Mouse (Mus musculus) adrenal gland, adult (tissue): ENCODE data around the gene Mknk2.
"Not testable (repeated sequence)": the region's sequence is repeated elsewhere in the genome, so short reads cannot be mapped to it uniquely, and the experiment has no call there.

Experiments
- DNase-seq, 2 experiments: peaks; one replicate each; pipeline ENCODE4 v3.0.0; 2022 to 2023; ENCODE audit warnings: low spot score in 1 of 2; ENCODE audit not compliant: inconsistent age in 2 of 2

Gene Mknk2

DNA sequence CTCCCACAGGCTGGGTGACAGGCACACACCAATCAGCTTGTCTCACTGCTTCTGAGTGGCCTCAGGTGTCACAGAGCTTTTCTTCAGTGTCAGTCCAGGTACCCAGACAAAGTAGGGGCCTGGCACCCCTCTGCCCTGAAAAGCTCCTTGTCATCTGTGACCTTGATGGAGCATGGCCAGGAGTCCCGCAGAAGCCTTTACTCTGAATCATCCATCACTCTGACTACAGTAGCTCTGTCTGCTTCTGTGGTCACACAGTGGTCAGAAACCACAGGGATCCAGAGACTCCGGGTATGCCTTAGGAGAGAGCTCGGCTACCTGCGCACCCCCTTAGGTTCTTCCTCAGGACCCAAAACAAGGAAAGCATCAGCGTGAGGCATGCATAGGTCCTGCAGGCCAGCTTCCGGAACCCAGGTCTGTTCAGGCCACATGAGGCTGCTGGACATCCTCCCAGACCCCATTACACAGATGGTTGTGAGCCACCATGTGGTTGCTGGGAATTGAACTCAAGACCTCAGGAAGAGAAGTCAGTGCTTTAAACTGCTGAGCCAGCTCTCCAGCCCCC is 24.7 kb downstream of the Mknk2 start:
- DNase-seq = peak; percentile 72 to 77

DNA sequence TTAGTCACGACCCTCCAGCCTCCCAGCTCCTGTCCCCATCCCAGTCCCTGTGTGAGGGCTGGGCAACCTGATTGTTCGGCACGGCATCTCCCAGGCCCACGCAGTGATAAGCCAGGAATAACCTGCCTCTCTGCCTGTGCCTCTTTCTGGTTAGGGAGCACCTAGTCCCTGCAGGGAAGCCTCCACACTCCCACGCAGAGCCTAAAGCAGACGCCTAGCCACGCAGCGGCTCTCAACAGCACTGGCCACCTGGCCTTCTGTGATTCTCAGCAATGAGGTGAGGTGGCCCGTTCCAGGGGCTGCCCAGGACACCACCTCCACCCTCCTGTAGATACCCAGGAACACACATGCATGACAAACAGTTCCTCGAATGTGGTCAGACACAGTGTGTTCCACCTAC is 27.5 kb downstream of the Mknk2 start:
- DNase-seq = no peak

DNA sequence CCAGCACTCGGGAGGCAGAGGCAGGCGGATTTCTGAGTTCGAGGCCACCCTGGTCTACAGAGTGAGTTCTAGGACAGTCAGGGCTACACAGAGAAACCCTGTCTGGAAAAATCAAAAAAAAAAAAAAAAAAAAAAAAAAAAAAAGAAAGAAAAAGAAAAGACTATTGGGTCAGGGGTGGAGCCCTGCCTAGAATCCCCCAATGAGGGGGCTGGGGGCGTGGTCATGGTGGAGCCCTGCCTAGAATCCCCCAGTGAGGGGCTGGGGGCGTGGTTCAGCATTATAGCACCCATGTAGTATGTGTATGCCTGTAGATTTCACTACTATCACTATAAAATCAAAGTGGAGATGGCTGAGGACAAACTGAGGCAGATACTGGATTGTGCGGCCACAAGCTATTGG is 28.0 kb downstream of the Mknk2 start:
- DNase-seq = not testable (repeated sequence)

DNA sequence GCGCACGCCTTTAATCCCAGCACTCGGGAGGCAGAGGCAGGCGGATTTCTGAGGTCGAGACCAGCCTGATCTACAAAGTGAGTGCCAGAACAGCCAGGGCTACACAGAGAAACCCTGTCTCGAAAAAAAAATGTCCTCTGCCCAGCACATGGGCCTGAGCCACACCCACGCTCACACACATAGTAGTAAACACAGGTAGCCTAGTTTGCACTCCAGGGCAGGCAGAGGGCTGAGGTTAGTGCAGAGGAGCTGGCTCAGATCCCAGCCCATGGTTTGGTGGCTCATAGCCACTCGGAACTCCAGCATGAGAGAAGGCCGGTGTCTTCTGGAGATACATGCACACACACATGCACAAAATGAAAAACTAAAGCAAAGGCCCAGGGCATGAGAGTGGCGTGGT is 31.0 kb downstream of the Mknk2 start:
- no peak for DNase-seq

DNA sequence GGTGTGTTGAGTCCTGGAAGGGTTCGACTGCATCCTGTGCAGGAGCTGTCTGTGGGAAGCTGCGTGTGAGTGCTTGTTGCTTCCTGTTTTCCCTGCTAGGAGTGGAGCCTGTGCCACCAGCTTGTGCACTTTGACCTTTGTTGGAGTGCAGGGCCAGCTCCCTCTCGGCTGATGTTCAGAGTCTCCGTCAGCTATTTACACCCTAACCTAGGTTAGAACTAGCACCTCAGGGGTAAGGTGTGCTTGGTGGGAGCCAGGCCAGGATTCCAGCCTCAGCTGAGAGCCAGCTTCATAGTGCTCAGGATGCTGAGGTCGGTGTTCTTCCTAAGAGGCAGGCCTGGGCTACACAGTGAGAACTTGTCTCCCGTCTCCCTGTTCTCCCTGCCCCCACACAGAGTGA is 42.6 kb downstream of the Mknk2 start:
- DNase-seq = no peak

DNA sequence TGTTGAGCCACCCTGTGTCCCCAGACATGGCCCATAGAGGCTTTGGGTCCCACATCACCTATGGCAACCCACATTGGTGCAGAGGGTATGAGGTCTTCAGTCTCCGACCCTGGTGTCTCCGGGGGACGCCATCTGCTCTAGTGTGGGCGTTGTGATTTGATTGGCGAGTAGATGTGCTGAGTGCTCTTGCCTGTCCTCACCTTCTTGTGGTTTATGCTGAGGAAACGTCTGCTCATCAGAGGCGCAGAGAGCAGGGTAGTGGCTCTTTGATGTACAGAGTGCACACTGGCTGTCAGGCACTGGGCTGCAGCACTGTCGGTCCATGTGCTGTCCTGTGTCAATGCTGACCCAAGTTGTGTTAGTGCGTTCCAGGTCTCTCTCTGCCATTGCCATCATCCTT is 49.0 kb downstream of the Mknk2 start:
- no peak for DNase-seq

DNA sequence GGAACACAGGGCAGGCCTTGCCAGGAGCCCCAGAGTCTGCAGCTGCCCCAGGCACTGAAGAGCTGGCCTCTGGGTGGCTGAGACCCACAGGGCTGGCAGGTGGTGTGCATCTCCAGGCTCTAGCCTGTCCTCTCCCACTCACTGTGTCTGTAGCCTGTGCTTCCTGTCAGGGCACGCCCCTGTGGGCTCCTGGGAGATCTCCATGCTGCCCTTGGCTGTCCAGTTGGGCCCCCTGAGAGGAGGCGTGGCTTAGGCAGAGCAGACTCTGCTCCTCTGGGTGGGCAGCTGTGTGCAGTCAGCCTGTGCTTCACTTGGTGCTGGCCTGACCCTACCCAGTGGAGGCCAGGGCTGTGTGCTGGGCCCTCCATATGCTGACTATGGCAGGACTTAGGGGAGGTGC is 50.2 kb downstream of the Mknk2 start:
- no peak for DNase-seq

DNA sequence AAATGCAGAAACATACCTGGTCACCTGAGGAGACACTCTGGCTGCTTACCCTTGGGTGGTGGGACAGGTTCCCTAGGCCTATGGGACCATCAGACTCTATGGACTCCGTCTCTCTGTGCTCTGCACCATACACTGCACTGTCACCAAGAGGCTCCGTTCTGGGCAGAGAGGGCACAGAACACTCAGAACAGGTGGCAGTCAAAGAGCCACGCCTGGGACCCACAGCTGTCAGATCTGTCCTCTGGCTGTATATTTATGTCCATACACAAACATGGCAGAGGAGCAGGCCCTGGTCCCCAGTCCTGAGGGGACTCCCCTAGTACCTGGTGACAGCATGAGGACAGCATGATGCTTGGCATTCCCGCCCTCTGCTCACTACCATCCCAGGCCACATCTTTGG is 52.1 kb downstream of the Mknk2 start:
- DNase-seq = no peak

DNA sequence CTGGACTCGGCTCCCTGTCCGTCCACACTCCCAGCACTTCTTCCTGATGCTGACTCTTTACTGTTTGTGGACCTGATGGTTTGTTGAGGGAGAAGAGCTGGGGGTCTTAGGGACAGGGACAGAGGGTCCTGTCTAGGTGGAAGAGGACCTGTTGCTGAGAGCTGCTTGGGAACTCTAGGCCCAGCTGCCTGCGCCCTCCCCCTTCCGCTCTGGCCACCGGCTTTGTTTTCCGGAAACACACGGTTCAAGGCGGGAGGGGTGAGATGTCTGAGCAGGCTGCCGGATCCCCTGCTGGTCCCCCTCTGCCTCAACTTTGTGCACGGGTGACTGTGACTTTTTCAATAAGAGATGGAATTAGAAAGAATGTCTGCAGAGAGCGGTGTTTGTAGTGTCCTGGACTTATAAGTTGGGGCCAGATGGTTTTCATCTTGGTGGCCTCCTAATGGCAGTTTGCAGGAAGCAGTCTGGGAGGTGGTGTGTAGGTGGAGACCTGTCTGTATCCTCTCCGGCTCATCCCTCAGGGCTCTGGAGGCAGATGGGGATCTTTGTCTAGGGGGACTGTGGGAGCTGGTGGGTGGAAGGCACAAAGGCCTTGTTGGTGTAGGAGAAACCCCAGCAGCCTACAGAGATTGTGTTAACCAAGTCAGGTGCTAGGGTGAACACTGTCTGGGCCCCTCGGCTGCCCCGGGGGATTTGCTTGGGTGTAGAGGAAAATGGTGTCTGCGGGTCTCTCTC is 54.3 kb downstream of the Mknk2 start:
- peak; percentile 70 to 85 for DNase-seq

DNA sequence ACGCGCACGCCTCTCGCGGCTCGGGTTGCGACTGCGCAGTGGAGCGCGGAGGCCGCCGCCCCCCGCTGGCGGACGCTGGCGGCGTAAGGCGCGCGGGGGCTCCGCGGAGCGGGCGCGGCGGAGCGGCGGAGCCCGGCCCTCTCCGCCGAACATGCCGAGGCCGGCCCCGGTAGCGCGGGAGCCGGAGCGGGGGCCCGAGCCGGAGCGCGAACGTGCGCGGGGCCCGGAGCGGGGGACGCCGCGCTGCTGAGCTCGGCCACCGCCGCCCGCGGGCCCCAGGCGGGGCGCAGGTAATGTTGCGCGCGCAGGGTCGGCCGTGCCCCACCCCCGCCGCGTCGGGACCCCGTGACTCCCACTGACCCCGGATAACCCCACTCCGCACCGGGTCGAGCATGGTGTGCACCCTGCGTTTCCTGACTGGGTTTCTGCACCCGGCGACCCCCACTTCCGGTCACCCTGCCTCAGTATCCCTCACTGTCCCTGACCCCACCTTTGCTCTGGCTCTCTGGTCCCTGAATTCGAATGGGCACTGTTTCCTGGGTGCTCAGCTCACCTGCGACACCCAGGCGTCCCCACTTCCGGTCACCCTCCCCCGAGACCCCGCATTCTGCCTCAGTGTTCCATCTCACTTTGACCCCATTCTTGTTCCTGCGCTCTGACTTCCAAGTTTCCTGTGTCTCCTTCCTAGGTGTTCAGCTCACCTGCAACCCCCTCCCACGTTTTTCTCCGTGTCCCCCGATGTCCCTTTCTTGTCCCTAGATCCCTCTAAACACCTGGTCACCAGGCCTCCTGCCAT is 55.1 kb downstream of the Mknk2 start, which contains the start of gene Csnk1g2:
TSS of gene Csnk1g2 (plus strand) at position 178 of the 796 bp plus-strand sequence.
- DNase-seq = peak; percentile 79 to 88

DNA sequence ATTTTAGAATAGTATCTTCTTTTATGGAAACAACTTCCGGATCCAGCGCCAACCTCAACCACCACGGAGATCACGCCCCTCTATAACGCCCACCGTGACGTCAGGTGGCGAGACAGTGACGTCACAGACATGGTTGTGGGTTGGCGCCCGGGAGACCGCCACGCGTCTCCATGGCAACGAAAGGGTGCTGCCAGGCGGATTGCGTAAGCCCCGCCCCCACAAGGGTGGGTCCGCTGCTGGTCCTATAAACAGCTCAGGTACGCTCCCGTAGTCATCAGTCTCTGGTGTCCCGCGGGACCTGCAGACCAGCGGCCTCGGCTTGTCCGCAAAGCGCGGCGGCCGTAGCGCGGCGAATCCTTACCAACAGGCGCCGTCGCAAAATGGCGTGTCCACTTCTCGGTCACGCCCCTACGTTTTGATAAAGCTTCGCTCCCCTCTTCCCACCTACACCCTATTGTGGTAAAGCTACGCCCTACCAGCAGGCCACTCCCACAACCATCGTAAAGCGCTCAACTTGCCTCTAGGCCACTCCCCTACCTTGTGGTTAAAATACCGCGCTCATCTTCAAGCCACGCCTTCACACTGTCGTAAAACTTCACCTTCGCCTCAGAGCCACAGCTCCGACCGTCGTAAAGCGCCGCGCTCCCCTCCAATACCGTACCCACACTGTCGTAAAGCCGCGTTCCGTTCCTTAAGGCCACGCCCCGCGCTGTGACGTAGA is 55.8 kb downstream of the Mknk2 start:
- DNase-seq = peak; percentile 99 to 100

DNA sequence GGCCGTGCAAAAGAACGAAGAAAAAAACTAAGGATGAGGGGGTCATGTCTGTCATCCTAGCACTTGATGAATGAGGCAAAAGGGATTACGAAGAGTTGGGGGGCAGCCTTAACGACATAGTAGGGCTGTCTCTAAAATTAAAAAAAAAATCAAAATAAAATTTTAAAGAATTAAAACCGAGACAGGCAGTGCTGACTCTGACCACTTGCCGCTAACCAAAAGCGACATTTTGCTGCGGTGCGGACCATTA is 56.3 kb downstream of the Mknk2 start:
- DNase-seq = no peak

DNA sequence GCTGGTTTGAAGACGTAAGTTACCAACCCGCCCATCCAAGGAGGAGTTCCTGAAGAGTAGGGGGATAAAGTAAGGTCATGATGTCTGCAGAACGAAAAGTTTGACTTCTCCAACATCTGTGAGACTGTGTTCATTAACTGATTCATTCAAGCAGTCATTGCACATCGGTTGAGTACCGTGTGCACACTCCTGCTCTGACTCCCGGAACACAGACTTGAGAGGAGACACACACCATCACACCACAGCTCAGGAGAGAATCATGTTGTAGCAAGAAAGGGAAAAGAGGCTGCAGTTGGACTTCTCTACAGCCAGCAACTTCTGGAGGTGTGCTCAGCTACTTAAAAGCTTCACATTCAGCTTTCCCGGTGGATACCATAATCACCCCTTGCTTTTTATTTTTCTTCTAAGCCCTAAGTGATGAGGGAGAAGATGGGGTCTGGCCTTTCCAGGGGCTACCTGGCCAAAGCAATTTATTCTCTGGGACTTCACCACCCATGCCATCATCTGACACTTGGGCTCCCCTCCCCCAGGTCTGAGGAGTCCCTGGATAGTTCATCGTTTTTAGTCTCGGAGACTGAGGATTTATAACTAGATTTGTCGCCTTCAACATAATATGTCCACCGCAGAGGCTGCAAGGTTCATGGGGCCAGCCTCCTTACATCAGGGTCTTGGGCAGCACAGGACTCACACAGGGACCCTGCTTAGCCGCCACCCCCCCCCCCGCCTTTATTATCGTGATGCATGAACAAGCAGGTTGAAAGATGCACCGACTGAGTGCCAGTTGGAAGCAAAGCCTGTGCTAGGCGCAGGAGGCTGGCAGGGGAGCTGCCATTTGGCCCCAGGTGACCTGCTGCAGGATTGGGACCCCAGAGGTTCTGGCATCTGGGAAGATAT is 56.9 kb downstream of the Mknk2 start:
- peak; percentile 50 to 51 for DNase-seq

DNA sequence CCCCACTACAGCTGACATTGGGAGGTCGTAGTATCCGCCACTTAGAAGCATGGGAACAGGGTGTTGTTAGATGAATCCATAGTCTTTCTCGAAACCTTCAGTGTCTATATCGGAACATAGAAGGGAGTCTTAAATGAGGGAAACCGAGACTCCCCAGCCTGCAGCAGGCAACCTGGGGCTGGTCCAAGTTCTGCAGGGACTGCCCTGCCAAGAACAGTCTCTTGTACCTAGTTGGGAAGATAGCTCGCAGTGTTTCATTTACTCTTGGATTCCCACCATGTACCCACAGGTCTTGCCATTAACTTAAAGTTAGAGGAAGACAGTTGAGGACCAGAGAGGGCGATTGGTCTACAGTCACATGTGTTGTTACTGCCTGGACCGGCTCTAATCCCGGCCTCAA is 57.5 kb downstream of the Mknk2 start:
- no peak for DNase-seq

DNA sequence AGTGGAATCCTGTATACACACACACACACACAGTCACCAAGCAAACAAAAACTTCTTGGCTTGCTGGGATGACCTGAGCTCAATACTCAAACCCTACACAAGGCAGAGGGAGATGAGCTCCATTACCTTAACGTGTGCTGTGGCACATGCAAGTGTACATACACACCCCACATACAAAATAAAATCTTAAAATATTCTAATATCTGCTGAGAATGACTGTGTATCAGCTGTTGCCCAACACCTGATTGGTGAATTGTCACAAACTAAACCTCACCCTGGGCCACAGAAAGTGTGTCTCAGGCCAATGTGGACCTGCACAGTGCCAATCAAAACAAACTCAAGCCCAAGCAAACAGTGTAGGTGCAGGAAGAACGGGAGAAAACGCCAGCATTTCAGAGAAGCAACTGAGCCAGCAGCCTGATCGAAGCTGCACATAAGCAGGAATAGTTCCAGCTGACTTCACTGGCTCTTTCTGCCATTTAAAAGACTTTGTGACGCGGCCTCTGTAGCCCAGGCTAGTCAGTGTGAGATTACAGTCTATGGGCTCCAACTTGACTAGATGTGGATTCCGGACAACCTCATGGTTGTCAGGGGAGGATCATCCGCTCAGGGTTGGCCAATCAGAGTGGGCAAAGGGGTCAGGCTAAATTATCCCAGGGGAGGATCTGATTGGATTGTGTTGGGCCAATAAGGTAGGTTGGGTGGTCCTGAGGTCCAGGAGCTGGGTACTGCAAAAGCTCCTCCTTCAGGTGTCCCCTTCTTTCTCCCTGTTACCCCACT is 58.3 kb downstream of the Mknk2 start:
- DNase-seq = no peak

DNA sequence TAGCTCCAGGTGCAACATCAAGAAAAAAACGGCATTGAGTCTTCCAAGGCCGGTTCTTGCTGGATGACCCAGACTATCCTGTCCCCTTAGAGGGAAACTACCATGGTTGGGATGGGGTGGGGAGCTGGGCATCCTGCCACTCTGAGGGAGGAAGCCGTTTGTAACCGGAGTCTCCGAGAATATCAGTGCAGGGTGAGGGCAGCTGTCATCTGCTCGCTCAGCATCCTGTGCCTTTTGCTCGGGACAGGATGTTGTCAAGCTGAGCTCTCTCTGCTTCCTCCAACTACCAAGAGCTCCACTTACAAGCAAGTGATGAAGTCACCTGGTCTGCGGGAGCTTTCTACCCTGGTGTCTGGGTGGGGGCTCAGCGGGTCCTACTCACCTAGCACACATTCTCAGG is 59.7 kb downstream of the Mknk2 start:
- peak; percentile 62 to 75 for DNase-seq
